27 mouse cellular contexts compared by ENCODE assay signal in the genomic region with DNA sequence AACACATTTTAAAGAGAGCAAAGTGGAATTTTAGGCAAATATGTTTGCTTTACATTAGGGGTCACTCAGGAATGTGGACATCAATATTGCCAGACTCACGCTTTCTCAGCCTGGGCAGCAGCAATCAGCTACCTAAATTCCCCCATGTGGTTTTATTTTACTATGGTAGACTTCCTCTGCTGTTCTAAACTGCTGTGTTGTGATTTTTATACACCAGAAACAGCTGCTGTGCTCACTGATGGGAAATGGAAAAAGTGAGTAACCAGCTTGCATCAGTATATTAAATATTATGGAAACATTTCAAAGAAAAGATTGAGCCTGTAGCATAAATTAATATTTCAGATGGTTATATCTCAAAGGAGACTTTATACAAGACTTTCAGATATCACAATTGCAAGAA.
DNase-seq lines count a peak whose midpoint lies in the region; ATAC-seq and TF ChIP-seq lines count a peak whose summit lies in the region.
"Had no signal": no experiment of that assay in that cellular context is flagged by ENCODE, and none has a peak within 500 bp of the region (broad histone marks: within the 10 kb centered on the region; RNA-seq: fewer than 3 reads in every experiment).

No protein-coding gene starts in this region.

- TF ChIP-seq POLR2A in limb, embryonic 14.5 days (IDR thresholded peaks at IDR 0.05; ENCODE audit: borderline replicate concordance, extremely low read depth, insufficient read depth, insufficient read length): no peak

- TF ChIP-seq CTCF in midbrain, postnatal 0 days (IDR thresholded peaks at IDR 0.05): no peak

- peak; percentile 4 for DNase-seq in embryo, embryonic 11 days
- DNase-seq in embryo, embryonic 10 days (ENCODE audit: low spot score): no peak
- peak; percentile 83 for DNase-seq in midbrain, embryonic 11.5 days (ENCODE audit: low spot score, missing footprints)
- no peak for DNase-seq in midbrain, postnatal 0 days (ENCODE audit: low spot score)
- DNase-seq in forelimb bud, embryonic 11.5 days (ENCODE audit: low read depth, low spot score): peak; percentile 18
- peak; percentile 26 for DNase-seq in limb, embryonic 14.5 days (ENCODE audit: low spot score)
- no peak for DNase-seq in heart, adult 9 months (ENCODE audit: low spot score in 2 of 2)
- DNase-seq in liver, embryonic 11.5 days (ENCODE audit: low spot score): no peak
- DNase-seq: adrenal gland, adult 2 months; adrenal gland, postnatal 14 days; cerebellum, adult 11-12 months; cerebellum, adult 8-10 months; cerebellum, postnatal 10 days; cerebellum, postnatal 36 days; gastrocnemius, postnatal 25 days; heart, adult 18-20 months; heart, postnatal 14 days; heart, postnatal 4 days had no signal

- no peak overlapping the region for H3K4me3 ChIP-seq in midbrain, embryonic 11.5 days (ENCODE audit: low read depth, low read length)
- no peak overlapping the region for H3K4me3 ChIP-seq in midbrain, postnatal 0 days (ENCODE audit: low read depth, low read length)
- no peak overlapping the region for H3K4me3 ChIP-seq in limb, embryonic 14.5 days (replicated peaks; ENCODE audit: low read length)
- no peak overlapping the region for H3K4me3 ChIP-seq in liver, embryonic 11.5 days (ENCODE audit: low read depth, low read length)
- H3K4me3 ChIP-seq: embryonic facial prominence, embryonic 15.5 days; forebrain, embryonic 12.5 days; forebrain, embryonic 15.5 days; heart, embryonic 10.5 days; heart, embryonic 13.5 days had no signal

- no peaks in the 10 kb centered on the region for H3K27me3 ChIP-seq in midbrain, embryonic 11.5 days (ENCODE audit: control insufficient read depth, insufficient read depth, low read length)
- H3K27me3 ChIP-seq in midbrain, postnatal 0 days (ENCODE audit: insufficient read depth, low read length): no peaks in the 10 kb centered on the region
- no peaks in the 10 kb centered on the region for H3K27me3 ChIP-seq in limb, embryonic 14.5 days (ENCODE audit: control insufficient read depth, insufficient read depth, low read length)
- H3K27me3 ChIP-seq in liver, embryonic 11.5 days (replicated peaks; ENCODE audit: control insufficient read depth, insufficient read depth, low read length): no peaks in the 10 kb centered on the region
- H3K27me3 ChIP-seq: embryonic facial prominence, embryonic 15.5 days; forebrain, embryonic 12.5 days; forebrain, embryonic 15.5 days; heart, embryonic 13.5 days had no signal

- ATAC-seq in midbrain, embryonic 11.5 days (ENCODE audit: low FRiP score): no peak
- no peak for ATAC-seq in midbrain, postnatal 0 days (ENCODE audit: low FRiP score)
- ATAC-seq in limb, embryonic 14.5 days (ENCODE audit: low FRiP score, low read depth): no peak
- no peak for ATAC-seq in liver, embryonic 11.5 days (replicated peaks; ENCODE audit: low FRiP score)
- ATAC-seq: CD4-positive, CD25-positive, alpha-beta regulatory T cell, adult 4 months; forebrain, embryonic 15.5 days; hindbrain, postnatal 0 days; intestine, postnatal 0 days had no signal

- H3K4me2 ChIP-seq in midbrain, embryonic 11.5 days: no peak overlapping the region
- no peak overlapping the region for H3K4me2 ChIP-seq in midbrain, postnatal 0 days (ENCODE audit: low read depth, low read length, poor library complexity, severe bottlenecking)
- no peak overlapping the region for H3K4me2 ChIP-seq in limb, embryonic 14.5 days (replicated peaks; ENCODE audit: low read depth, low read length, severe bottlenecking)
- H3K4me2 ChIP-seq in liver, embryonic 11.5 days: no peak overlapping the region
- H3K4me2 ChIP-seq: embryonic facial prominence, embryonic 15.5 days; forebrain, embryonic 12.5 days; forebrain, embryonic 15.5 days; heart, embryonic 13.5 days; hindbrain, embryonic 14.5 days had no signal

- no peaks in the 10 kb centered on the region for H3K4me1 ChIP-seq in midbrain, embryonic 11.5 days (ENCODE audit: control insufficient read depth, insufficient read depth, low read length)
- H3K4me1 ChIP-seq in midbrain, postnatal 0 days (ENCODE audit: insufficient read depth, low read length): no peaks in the 10 kb centered on the region
- no peaks in the 10 kb centered on the region for H3K4me1 ChIP-seq in limb, embryonic 14.5 days (ENCODE audit: control insufficient read depth, insufficient read depth, low read length)
- H3K4me1 ChIP-seq in liver, embryonic 11.5 days (replicated peaks; ENCODE audit: control insufficient read depth, insufficient read depth, low read length): no peaks in the 10 kb centered on the region
- H3K4me1 ChIP-seq: embryonic facial prominence, embryonic 15.5 days; forebrain, embryonic 12.5 days; forebrain, embryonic 15.5 days; heart, embryonic 10.5 days; heart, embryonic 13.5 days had no signal

- H3K36me3 ChIP-seq in midbrain, embryonic 11.5 days (ENCODE audit: control insufficient read depth, insufficient read depth, low read length): no peaks in the 10 kb centered on the region
- H3K36me3 ChIP-seq in midbrain, postnatal 0 days (ENCODE audit: insufficient read depth, low read length): no peaks in the 10 kb centered on the region
- no peaks in the 10 kb centered on the region for H3K36me3 ChIP-seq in limb, embryonic 14.5 days (ENCODE audit: control insufficient read depth, insufficient read depth, low read length)
- H3K36me3 ChIP-seq in liver, embryonic 11.5 days (ENCODE audit: control insufficient read depth, insufficient read depth, low read length): no peaks in the 10 kb centered on the region
- H3K36me3 ChIP-seq: embryonic facial prominence, embryonic 15.5 days; forebrain, embryonic 12.5 days; forebrain, embryonic 15.5 days; heart, embryonic 10.5 days; heart, embryonic 13.5 days had no signal

- 76% methylated on average over 1 of the region's 1 CpGs for WGBS in midbrain, embryonic 11.5 days
- WGBS in midbrain, postnatal 0 days: 77% methylated on average over 1 of the region's 1 CpGs
- 8% methylated on average over 1 of the region's 1 CpGs for WGBS in limb, embryonic 14.5 days
- 76% methylated on average over 1 of the region's 1 CpGs for WGBS in liver, embryonic 11.5 days

- H3K27ac ChIP-seq in midbrain, embryonic 11.5 days (ENCODE audit: low read depth, low read length): no peak overlapping the region
- H3K27ac ChIP-seq in midbrain, postnatal 0 days (ENCODE audit: low read depth, low read length): no peak overlapping the region
- no peak overlapping the region for H3K27ac ChIP-seq in limb, embryonic 14.5 days (replicated peaks; ENCODE audit: low read depth, low read length)
- no peak overlapping the region for H3K27ac ChIP-seq in liver, embryonic 11.5 days (ENCODE audit: low read depth, low read length)
- H3K27ac ChIP-seq: embryonic facial prominence, embryonic 15.5 days; forebrain, embryonic 12.5 days; forebrain, embryonic 15.5 days; heart, embryonic 10.5 days; heart, embryonic 13.5 days; hindbrain, embryonic 14.5 days; hindbrain, postnatal 0 days had no signal

- H3K9ac ChIP-seq in midbrain, embryonic 11.5 days (ENCODE audit: low read length): no peak overlapping the region
- H3K9ac ChIP-seq in midbrain, postnatal 0 days (replicated peaks; ENCODE audit: low read length, poor library complexity, severe bottlenecking): no peak overlapping the region
- H3K9ac ChIP-seq in limb, embryonic 14.5 days (ENCODE audit: low read depth, low read length, severe bottlenecking): no peak overlapping the region
- no peak overlapping the region for H3K9ac ChIP-seq in liver, embryonic 11.5 days (ENCODE audit: low read depth, low read length)
- H3K9ac ChIP-seq: embryonic facial prominence, embryonic 15.5 days; forebrain, embryonic 12.5 days; forebrain, embryonic 15.5 days; heart, embryonic 13.5 days; hindbrain, embryonic 14.5 days had no signal

- H3K9me3 ChIP-seq in midbrain, embryonic 11.5 days (ENCODE audit: control insufficient read depth, low read length): no peaks in the 10 kb centered on the region
- H3K9me3 ChIP-seq in midbrain, postnatal 0 days (ENCODE audit: low read length): no peaks in the 10 kb centered on the region
- no peaks in the 10 kb centered on the region for H3K9me3 ChIP-seq in limb, embryonic 14.5 days (ENCODE audit: control insufficient read depth, low read length)
- H3K9me3 ChIP-seq in liver, embryonic 11.5 days (ENCODE audit: control insufficient read depth, low read length): no peaks in the 10 kb centered on the region
- H3K9me3 ChIP-seq: embryonic facial prominence, embryonic 15.5 days; forebrain, embryonic 12.5 days; forebrain, embryonic 15.5 days; heart, embryonic 10.5 days; heart, embryonic 13.5 days had no signal

Comparison
In these comparisons a context has a peak if more than half of its experiments do, and no peak if none do; other contexts are left out.
1. DNase-seq: peak in embryo, embryonic 11 days (single experiment), midbrain, embryonic 11.5 days (single experiment), forelimb bud, embryonic 11.5 days (single experiment) and limb, embryonic 14.5 days (single experiment); none in embryo, embryonic 10 days (single experiment), midbrain, postnatal 0 days (single experiment), heart, adult 9 months (0 of 2) and liver, embryonic 11.5 days (single experiment).